Mouse (Mus musculus): ENCODE results near the gene Polr3g. TPM values are rescaled to one million over a fixed set of nuclear protein-coding genes. Genes with fewer than 3 reads are reported as not detected.

Gene Polr3g
- total and polyA plus RNA-seq, 3 experiments = 26.2 to 79.4 (median 36.8) TPM

DNA sequence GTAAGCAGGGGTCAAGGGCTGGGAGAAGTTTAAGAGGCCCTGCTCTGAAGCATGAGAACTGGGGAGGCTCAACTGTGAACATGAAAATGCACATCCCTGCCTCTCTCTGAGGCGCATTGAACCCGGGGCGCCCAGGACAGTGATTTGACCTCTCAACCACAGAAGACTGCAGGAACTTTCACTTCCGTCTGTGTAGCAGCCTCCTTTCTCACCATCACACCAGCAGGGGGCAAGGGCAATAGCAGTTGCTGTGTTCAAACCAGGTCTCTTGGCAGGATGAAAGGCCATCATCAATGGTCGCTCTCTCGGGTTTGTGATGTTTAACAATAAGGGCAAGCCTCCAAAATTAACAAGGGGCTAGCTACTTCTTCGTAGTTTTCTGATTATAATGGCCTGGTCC, 7.7 kb downstream of the Polr3g start:
- no peak for DNase-seq (ENCODE audit: low read depth, low spot score)
- Histone ChIP-seq H3K9ac (ENCODE audit: control insufficient read depth, low read depth, low read length, poor library complexity, severe bottlenecking) (no peak overlapping the region), H3K79me2 (ENCODE audit: control insufficient read depth, insufficient read depth, low read length, poor library complexity) (peaks cover 31% of the 10 kb centered on the region), H3K36me3 (ENCODE audit: control insufficient read depth in 1 of 2, insufficient read depth in 2 of 2, low read length in 2 of 2) (peaks cover 8 to 30% of the 10 kb centered on the region in 2 experiments), H3K4me3 (ENCODE audit: control insufficient read depth in 1 of 2, insufficient read depth in 1 of 2, low read depth in 2 of 2, low read length in 2 of 2) (no peak overlapping the region), H3K9me3 (replicated peaks; ENCODE audit: insufficient read depth, low read length) (no peaks in the 10 kb centered on the region), H3K27me3 (ENCODE audit: control insufficient read depth in 1 of 2, insufficient read depth in 2 of 2, low read length in 2 of 2) (no peaks in the 10 kb centered on the region), H3K27ac (ENCODE audit: control insufficient read depth, low read depth, low read length) (no peak overlapping the region), H3K4me1 (ENCODE audit: control insufficient read depth in 1 of 2, insufficient read depth in 2 of 2, low read length in 2 of 2) (peaks cover 8 to 15% of the 10 kb centered on the region in 2 experiments; a peak in 2 of 4 replicates)
- TF ChIP-seq UBTF (IDR thresholded peaks at IDR 0.05; ENCODE audit: borderline replicate concordance, insufficient read depth, low read depth, low read length) = no peak
- TF ChIP-seq E2F4 (IDR thresholded peaks at IDR 0.05; ENCODE audit: borderline replicate concordance, low read depth, low read length) = no peak
- TF ChIP-seq NELFE (IDR thresholded peaks at IDR 0.05; ENCODE audit: low read depth, low read length) = no peak
- TF ChIP-seq TCF12 (IDR thresholded peaks at IDR 0.05; ENCODE audit: low read depth, low read length) = no peak
- no peak for TF ChIP-seq ZMIZ1 (IDR thresholded peaks at IDR 0.05; ENCODE audit: low read depth, low read length)
- no peak for TF ChIP-seq USF2 (IDR thresholded peaks at IDR 0.05; ENCODE audit: borderline replicate concordance in 1 of 2, insufficient read depth in 1 of 2, low read depth in 1 of 2, low read length in 2 of 2)
- TF ChIP-seq TBP (IDR thresholded peaks at IDR 0.05; ENCODE audit: low read depth, low read length) = no peak
- TF ChIP-seq SMC3 (IDR thresholded peaks at IDR 0.05; ENCODE audit: low read depth, low read length) = no peak
- TF ChIP-seq RAD21 (IDR thresholded peaks at IDR 0.05; ENCODE audit: low read depth, low read length) = no peak
- TF ChIP-seq CHD1 (IDR thresholded peaks at IDR 0.05; ENCODE audit: low read depth, low read length) = no peak
- no peak for TF ChIP-seq ZC3H11A (IDR thresholded peaks at IDR 0.05; ENCODE audit: low read depth, low read length)
- no peak for TF ChIP-seq HCFC1 (IDR thresholded peaks at IDR 0.05; ENCODE audit: low read depth, low read length)

DNA sequence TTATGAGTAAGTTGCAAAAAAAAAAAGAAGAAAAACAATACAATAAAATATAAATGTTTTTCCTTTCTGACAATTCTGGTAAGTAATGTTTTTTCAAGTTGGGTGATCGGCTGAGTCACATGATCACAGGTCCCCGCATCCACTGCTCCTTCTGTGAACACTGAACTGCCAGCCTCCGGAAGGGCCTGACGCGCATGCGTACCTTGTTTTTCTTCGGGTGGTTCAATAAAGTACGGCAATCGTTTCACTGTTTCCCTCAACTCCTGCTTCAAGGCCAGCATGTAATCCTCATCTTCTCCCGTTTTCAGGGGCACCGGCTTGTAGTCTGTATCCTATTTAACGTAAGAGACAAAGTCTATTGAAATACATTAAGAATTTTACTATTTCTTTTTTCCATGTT, 16.4 kb downstream of the Polr3g start:
- Histone ChIP-seq H3K36me3 (ENCODE audit: control insufficient read depth in 1 of 2, insufficient read depth in 2 of 2, low read length in 2 of 2) (peaks cover 12 to 23% of the 10 kb centered on the region in 2 experiments), H3K9me3 (replicated peaks; ENCODE audit: insufficient read depth, low read length) (no peaks in the 10 kb centered on the region), H3K27ac (ENCODE audit: control insufficient read depth, low read depth, low read length) (no peak overlapping the region), H3K4me3 (ENCODE audit: control insufficient read depth in 1 of 2, insufficient read depth in 1 of 2, low read depth in 2 of 2, low read length in 2 of 2) (no peak overlapping the region), H3K79me2 (ENCODE audit: control insufficient read depth, insufficient read depth, low read length, poor library complexity) (no peaks in the 10 kb centered on the region), H3K27me3 (ENCODE audit: control insufficient read depth in 1 of 2, insufficient read depth in 2 of 2, low read length in 2 of 2) (no peaks in the 10 kb centered on the region), H3K4me1 (ENCODE audit: control insufficient read depth in 1 of 2, insufficient read depth in 2 of 2, low read length in 2 of 2) (peaks cover 12 to 21% of the 10 kb centered on the region in 2 experiments), H3K9ac (ENCODE audit: control insufficient read depth, low read depth, low read length, poor library complexity, severe bottlenecking) (no peak overlapping the region)
- TF ChIP-seq MAZ (IDR thresholded peaks at IDR 0.05; ENCODE audit: low read depth, low read length) (no peak), MAFK (IDR thresholded peaks at IDR 0.05; ENCODE audit: borderline replicate concordance, low read depth, low read length) (no peak), MXI1 (IDR thresholded peaks at IDR 0.05; ENCODE audit: low read depth, low read length) (no peak), CHD2 (IDR thresholded peaks at IDR 0.05; ENCODE audit: low read length) (no peak), USF1 (IDR thresholded peaks at IDR 0.05; ENCODE audit: low read depth, low read length) (no peak; the same call in 1 of the 2 replicates), TAL1 (IDR thresholded peaks at IDR 0.05; ENCODE audit: low read length) (no peak), POLR2AphosphoS5 (IDR thresholded peaks at IDR 0.05; ENCODE audit: borderline replicate concordance, low read depth, low read length) (no peak), SMC3 (IDR thresholded peaks at IDR 0.05; ENCODE audit: low read depth, low read length) (no peak)
- no peak for DNase-seq (ENCODE audit: low read depth, low spot score)
